Mouse (Mus musculus): ENCODE results near the gene Iqce.

DNA sequence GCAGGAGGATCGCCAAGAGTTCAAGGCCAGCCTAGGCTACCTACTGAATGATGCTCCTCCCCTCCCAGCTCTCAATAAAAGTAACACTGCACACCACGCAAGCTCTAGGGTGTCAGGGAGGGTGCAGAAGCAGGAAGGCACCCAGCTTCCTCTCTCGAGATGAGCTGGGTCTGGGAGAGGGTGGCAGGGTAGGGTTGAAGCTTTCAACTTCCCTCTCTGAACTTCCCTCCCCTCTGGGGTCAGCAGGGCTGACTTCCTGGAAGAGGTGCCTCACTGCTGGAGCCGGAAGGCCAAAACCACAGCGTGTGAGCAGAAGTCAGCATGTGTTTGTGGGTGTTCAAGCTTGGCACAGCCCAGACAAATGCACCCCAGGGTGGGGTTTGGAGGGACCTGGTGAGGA lies 84.5 kb downstream of the Iqce start:
- TF ChIP-seq CTCF (conservative IDR thresholded peaks at IDR 0.05; ENCODE audit: low read length) (no peak), POU5F1 (IDR thresholded peaks at IDR 0.05; ENCODE audit: borderline replicate concordance, low read length) (no peak), NANOG (IDR thresholded peaks at IDR 0.05; ENCODE audit: borderline replicate concordance, low read length) (no peak)

Data from E14TG2a.4 (cell line).